Comparison of ENCODE assay signal across 14 mouse cellular contexts in genomic region chr2:84626366-84626975, GRCm38 (mm10). TPM values are rescaled to one million over a fixed set of nuclear protein-coding genes. Genes with fewer than 3 reads are reported as not detected.
DNase-seq lines count a peak whose midpoint lies in the region; ATAC-seq and TF ChIP-seq lines count a peak whose summit lies in the region.
"Had no signal": no experiment of that assay in that cellular context is flagged by ENCODE, and none has a peak within 500 bp of the region (broad histone marks: within the 10 kb centered on the region; RNA-seq: fewer than 3 reads in every experiment).

No protein-coding gene starts in this region.

- H3K79me2 ChIP-seq in liver, adult 2 months (ENCODE audit: control insufficient read depth, insufficient read depth, low read length): peaks cover 32% of the 10 kb centered on the region; the same call in 1 of the 2 replicates

- no peak for TF ChIP-seq POLR2A in liver, adult 2 months (IDR thresholded peaks at IDR 0.05; ENCODE audit: extremely low read depth, insufficient read depth, low read length)
- no peak for TF ChIP-seq POLR2A in small intestine, adult 2 months (IDR thresholded peaks at IDR 0.05; ENCODE audit: low read depth, low read length)

- no peak for ATAC-seq in heart, embryonic 11.5 days (replicated peaks; ENCODE audit: insufficient number of reproducible peaks, low FRiP score, low TSS enrichment)
- no peak for ATAC-seq in liver, embryonic 12.5 days
- ATAC-seq in embryonic facial prominence, embryonic 13.5 days (ENCODE audit: insufficient number of reproducible peaks, insufficient read depth, low FRiP score, low TSS enrichment, low read depth): no peak
- no peak for ATAC-seq in forebrain, embryonic 14.5 days
- no peak for ATAC-seq in midbrain, embryonic 14.5 days (ENCODE audit: low FRiP score, low TSS enrichment)
- ATAC-seq: forebrain, postnatal 0 days; inflammation-experienced regulatory T-cells, adult 6 months had no signal

- H3K36me3 ChIP-seq in heart, embryonic 11.5 days (ENCODE audit: control insufficient read depth, insufficient read depth, low read length): peaks cover 7% of the 10 kb centered on the region
- peaks cover 11% of the 10 kb centered on the region for H3K36me3 ChIP-seq in liver, adult 2 months (ENCODE audit: control insufficient read depth, insufficient read depth, low read length)
- H3K36me3 ChIP-seq in liver, embryonic 12.5 days: peaks cover 16% of the 10 kb centered on the region; the same call in 1 of the 2 replicates
- H3K36me3 ChIP-seq in embryonic facial prominence, embryonic 13.5 days: peaks cover 20% of the 10 kb centered on the region
- peaks cover 19% of the 10 kb centered on the region for H3K36me3 ChIP-seq in small intestine, adult 2 months (ENCODE audit: control insufficient read depth, insufficient read depth, low read length)
- H3K36me3 ChIP-seq in forebrain, embryonic 14.5 days (ENCODE audit: control insufficient read depth, insufficient read depth, low read length): peaks cover 12% of the 10 kb centered on the region; the same call in 1 of the 2 replicates
- peaks cover 17% of the 10 kb centered on the region for H3K36me3 ChIP-seq in midbrain, embryonic 14.5 days (ENCODE audit: control insufficient read depth, insufficient read depth, low read length)

- H3K9me3 ChIP-seq in heart, embryonic 11.5 days (replicated peaks; ENCODE audit: control insufficient read depth, low read length): no peaks in the 10 kb centered on the region
- no peaks in the 10 kb centered on the region for H3K9me3 ChIP-seq in liver, embryonic 12.5 days (replicated peaks)
- H3K9me3 ChIP-seq in embryonic facial prominence, embryonic 13.5 days: no peaks in the 10 kb centered on the region
- H3K9me3 ChIP-seq in forebrain, embryonic 14.5 days (replicated peaks; ENCODE audit: control insufficient read depth, low read length): no peaks in the 10 kb centered on the region
- no peaks in the 10 kb centered on the region for H3K9me3 ChIP-seq in midbrain, embryonic 14.5 days (ENCODE audit: control insufficient read depth, low read length)
- H3K9me3 ChIP-seq: liver, embryonic 13.5 days had no signal

- H3K27me3 ChIP-seq in heart, embryonic 11.5 days (ENCODE audit: control insufficient read depth, insufficient read depth, low read length): no peaks in the 10 kb centered on the region
- H3K27me3 ChIP-seq in liver, adult 2 months (ENCODE audit: control insufficient read depth, insufficient read depth, low read length): no peaks in the 10 kb centered on the region
- H3K27me3 ChIP-seq in liver, embryonic 12.5 days (replicated peaks): no peaks in the 10 kb centered on the region
- H3K27me3 ChIP-seq in embryonic facial prominence, embryonic 13.5 days: no peaks in the 10 kb centered on the region
- no peaks in the 10 kb centered on the region for H3K27me3 ChIP-seq in small intestine, adult 2 months (ENCODE audit: control insufficient read depth, insufficient read depth, low read length)
- H3K27me3 ChIP-seq in forebrain, embryonic 14.5 days (replicated peaks; ENCODE audit: control insufficient read depth, insufficient read depth, low read length): no peaks in the 10 kb centered on the region
- H3K27me3 ChIP-seq in midbrain, embryonic 14.5 days (ENCODE audit: control insufficient read depth, insufficient read depth, low read length): no peaks in the 10 kb centered on the region
- H3K27me3 ChIP-seq: liver, embryonic 13.5 days had no signal

- H3K4me3 ChIP-seq in heart, embryonic 11.5 days (ENCODE audit: low read depth, low read length): no peak overlapping the region
- no peak overlapping the region for H3K4me3 ChIP-seq in liver, adult 2 months (ENCODE audit: insufficient read depth, low read depth, low read length)
- H3K4me3 ChIP-seq in liver, embryonic 12.5 days: no peak overlapping the region
- no peak overlapping the region for H3K4me3 ChIP-seq in embryonic facial prominence, embryonic 13.5 days
- no peak overlapping the region for H3K4me3 ChIP-seq in small intestine, adult 2 months (ENCODE audit: low read depth, low read length)
- H3K4me3 ChIP-seq in forebrain, embryonic 14.5 days (ENCODE audit: low read depth, low read length): no peak overlapping the region
- H3K4me3 ChIP-seq in midbrain, embryonic 14.5 days (replicated peaks; ENCODE audit: low read depth, low read length): no peak overlapping the region
- H3K4me3 ChIP-seq: liver, embryonic 13.5 days had no signal

- peaks cover 39% of the 10 kb centered on the region for H3K4me1 ChIP-seq in heart, embryonic 11.5 days (ENCODE audit: control insufficient read depth, insufficient read depth, low read length)
- H3K4me1 ChIP-seq in liver, adult 2 months (ENCODE audit: control insufficient read depth, insufficient read depth, low read length): peaks cover 25% of the 10 kb centered on the region
- peaks cover 50% of the 10 kb centered on the region for H3K4me1 ChIP-seq in liver, embryonic 12.5 days
- H3K4me1 ChIP-seq in embryonic facial prominence, embryonic 13.5 days: peaks cover 7% of the 10 kb centered on the region
- peaks cover 31% of the 10 kb centered on the region for H3K4me1 ChIP-seq in small intestine, adult 2 months (ENCODE audit: control insufficient read depth, insufficient read depth, insufficient read length, low read length)
- H3K4me1 ChIP-seq in forebrain, embryonic 14.5 days (ENCODE audit: control insufficient read depth, insufficient read depth, low read length): no peaks in the 10 kb centered on the region
- no peaks in the 10 kb centered on the region for H3K4me1 ChIP-seq in midbrain, embryonic 14.5 days (ENCODE audit: control insufficient read depth, insufficient read depth, low read length)

- no peak overlapping the region for H3K9ac ChIP-seq in heart, embryonic 11.5 days (ENCODE audit: low read depth, low read length)
- H3K9ac ChIP-seq in liver, adult 2 months (ENCODE audit: low read depth, low read length): no peak overlapping the region
- H3K9ac ChIP-seq in liver, embryonic 12.5 days: no peak overlapping the region
- H3K9ac ChIP-seq in embryonic facial prominence, embryonic 13.5 days: no peak overlapping the region
- H3K9ac ChIP-seq in forebrain, embryonic 14.5 days (ENCODE audit: low read length): no peak overlapping the region
- H3K9ac ChIP-seq in midbrain, embryonic 14.5 days (replicated peaks; ENCODE audit: low read length): no peak overlapping the region
- H3K9ac ChIP-seq: forebrain, postnatal 0 days; liver, embryonic 13.5 days had no signal

- WGBS in heart, embryonic 11.5 days (ENCODE audit: insufficient replicate concordance): 62% methylated on average over 7 of the region's 7 CpGs
- WGBS in liver, adult 2 months: 59% methylated on average over 7 of the region's 7 CpGs
- 73% methylated on average over 7 of the region's 7 CpGs for WGBS in liver, embryonic 12.5 days (ENCODE audit: insufficient replicate concordance)
- 77% methylated on average over 7 of the region's 7 CpGs for WGBS in embryonic facial prominence, embryonic 13.5 days
- WGBS in small intestine, adult 2 months: 44% methylated on average over 7 of the region's 7 CpGs
- 78% methylated on average over 7 of the region's 7 CpGs for WGBS in forebrain, embryonic 14.5 days
- WGBS in midbrain, embryonic 14.5 days: 81% methylated on average over 7 of the region's 7 CpGs

- H3K4me2 ChIP-seq in heart, embryonic 11.5 days: 0 out of 2 replicates have a peak overlapping the region, but pooled peaks have one; percentile 11
- H3K4me2 ChIP-seq in liver, embryonic 12.5 days: no peak overlapping the region
- H3K4me2 ChIP-seq in embryonic facial prominence, embryonic 13.5 days: no peak overlapping the region
- no peak overlapping the region for H3K4me2 ChIP-seq in forebrain, embryonic 14.5 days (ENCODE audit: low read length)
- H3K4me2 ChIP-seq in midbrain, embryonic 14.5 days (ENCODE audit: low read length): no peak overlapping the region
- H3K4me2 ChIP-seq: liver, embryonic 13.5 days had no signal

- H3K27ac ChIP-seq in heart, embryonic 11.5 days (ENCODE audit: low read depth, low read length): peak overlapping the region; percentile 46; the same call in 1 of the 2 replicates
- peak overlapping the region; percentile 49 for H3K27ac ChIP-seq in liver, adult 2 months (replicated peaks; ENCODE audit: insufficient read depth, low read depth, low read length)
- no peak overlapping the region for H3K27ac ChIP-seq in liver, embryonic 12.5 days
- peak overlapping the region; percentile 48; the same call in 1 of the 2 replicates for H3K27ac ChIP-seq in embryonic facial prominence, embryonic 13.5 days
- peak overlapping the region; percentile 62 for H3K27ac ChIP-seq in small intestine, adult 2 months (ENCODE audit: insufficient read depth, low read depth, low read length)
- H3K27ac ChIP-seq in forebrain, embryonic 14.5 days (ENCODE audit: low read depth, low read length): no peak overlapping the region
- no peak overlapping the region for H3K27ac ChIP-seq in midbrain, embryonic 14.5 days (replicated peaks; ENCODE audit: low read depth, low read length)

- no peak for TF ChIP-seq CTCF in liver, adult 2 months (IDR thresholded peaks at IDR 0.05; ENCODE audit: low read depth, low read length)
- no peak for TF ChIP-seq CTCF in small intestine, adult 2 months (IDR thresholded peaks at IDR 0.05; ENCODE audit: extremely low read depth, insufficient read length, insufficient replicate concordance, low read depth, low read length)

- no peak for DNase-seq in heart, adult 18-20 months
- DNase-seq in liver, adult 2 months (ENCODE audit: extremely low read depth, low read depth, low spot score): no peak
- DNase-seq in forebrain, embryonic 14.5 days (ENCODE audit: low spot score): no peak
- no peak for DNase-seq in midbrain, embryonic 14.5 days
- DNase-seq: adrenal gland, adult 2 months; forebrain, postnatal 0 days; liver, embryonic 13.5 days had no signal

RNA-seq across cellular contexts. Expression of gene Ctnnd1, which starts 24.1 kb away (rescaled TPM):
- polyA plus RNA-seq in heart, embryonic 11.5 days (2014; fragmentation: Nextera tagmentation; extraction: Ambion mirVana): 71.2 and 77.5 TPM in 2 replicates
- 10 to 100 TPM; 53.6 to 63.9 TPM for total RNA-seq in heart, adult 18-20 months (2021)
- 47.4 and 53.2 TPM in 2 replicates for total RNA-seq in liver, adult 2 months (2014; rRNA removed)
- 29.7 and 31.4 TPM in 2 replicates for polyA plus RNA-seq in liver, adult 2 months (2012; rRNA removed)
- polyA plus RNA-seq in liver, embryonic 12.5 days (2016; fragmentation: Nextera tagmentation; extraction: Ambion mirVana): 18.6 and 20.5 TPM in 2 replicates
- polyA plus RNA-seq in embryonic facial prominence, embryonic 13.5 days (2015; fragmentation: Nextera tagmentation; extraction: Ambion mirVana): 43.8 and 49.6 TPM in 2 replicates
- 29.0 and 80.2 TPM in 2 replicates for polyA plus RNA-seq in small intestine, adult 2 months (2012; rRNA removed)
- polyA plus RNA-seq in forebrain, embryonic 14.5 days (2014; fragmentation: Nextera tagmentation; extraction: Ambion mirVana): 27.1 and 27.8 TPM in 2 replicates
- polyA plus RNA-seq in midbrain, embryonic 14.5 days (2014; fragmentation: Nextera tagmentation; extraction: Ambion mirVana): 21.9 and 33.8 TPM in 2 replicates

RNA-seq across cellular contexts. Expression of gene Btbd18, which starts 32.4 kb away (rescaled TPM):
- polyA plus RNA-seq in heart, embryonic 11.5 days (2014; fragmentation: Nextera tagmentation; extraction: Ambion mirVana): 0.14 and 0.20 TPM in 2 replicates
- not detected for total RNA-seq in heart, adult 18-20 months (2021)
- 0.07 TPM in 1 of 2 replicates, not detected in the other for total RNA-seq in liver, adult 2 months (2014; rRNA removed)
- polyA plus RNA-seq in liver, adult 2 months (2012; rRNA removed): not detected in 2 replicates
- 0.04 and 0.10 TPM in 2 replicates for polyA plus RNA-seq in liver, embryonic 12.5 days (2016; fragmentation: Nextera tagmentation; extraction: Ambion mirVana)
- 0.36 and 0.41 TPM in 2 replicates for polyA plus RNA-seq in embryonic facial prominence, embryonic 13.5 days (2015; fragmentation: Nextera tagmentation; extraction: Ambion mirVana)
- not detected in 2 replicates for polyA plus RNA-seq in small intestine, adult 2 months (2012; rRNA removed)
- polyA plus RNA-seq in forebrain, embryonic 14.5 days (2014; fragmentation: Nextera tagmentation; extraction: Ambion mirVana): 0.10 and 0.33 TPM in 2 replicates
- 0.37 and 0.53 TPM in 2 replicates for polyA plus RNA-seq in midbrain, embryonic 14.5 days (2014; fragmentation: Nextera tagmentation; extraction: Ambion mirVana)

RNA-seq across cellular contexts. Expression of gene Selenoh, which starts 44.1 kb away (rescaled TPM):
- 298 and 299 TPM in 2 replicates for polyA plus RNA-seq in heart, embryonic 11.5 days (2014; fragmentation: Nextera tagmentation; extraction: Ambion mirVana)
- total RNA-seq in heart, adult 18-20 months (2021): 10 to 100 TPM; 22.7 to 29.2 TPM
- 19.2 and 27.3 TPM in 2 replicates for total RNA-seq in liver, adult 2 months (2014; rRNA removed)
- 18.8 and 19.6 TPM in 2 replicates for polyA plus RNA-seq in liver, adult 2 months (2012; rRNA removed)
- polyA plus RNA-seq in liver, embryonic 12.5 days (2016; fragmentation: Nextera tagmentation; extraction: Ambion mirVana): 163 and 165 TPM in 2 replicates
- 292 and 345 TPM in 2 replicates for polyA plus RNA-seq in embryonic facial prominence, embryonic 13.5 days (2015; fragmentation: Nextera tagmentation; extraction: Ambion mirVana)
- polyA plus RNA-seq in small intestine, adult 2 months (2012; rRNA removed): 42.8 and 47.3 TPM in 2 replicates
- 277 and 350 TPM in 2 replicates for polyA plus RNA-seq in forebrain, embryonic 14.5 days (2014; fragmentation: Nextera tagmentation; extraction: Ambion mirVana)
- polyA plus RNA-seq in midbrain, embryonic 14.5 days (2014; fragmentation: Nextera tagmentation; extraction: Ambion mirVana): 220 and 232 TPM in 2 replicates

RNA-seq across cellular contexts. Expression of gene Gm28635, which starts 51.4 kb away (rescaled TPM):
- polyA plus RNA-seq in heart, embryonic 11.5 days (2014; fragmentation: Nextera tagmentation; extraction: Ambion mirVana): not detected in 2 replicates
- 10 to 100 TPM in 1 of 2 experiments, 1 to 10 TPM in 1; 5.4 to 10.0 TPM for total RNA-seq in heart, adult 18-20 months (2021)
- total RNA-seq in liver, adult 2 months (2014; rRNA removed): not detected in 2 replicates
- polyA plus RNA-seq in liver, adult 2 months (2012; rRNA removed): not detected in 2 replicates
- polyA plus RNA-seq in liver, embryonic 12.5 days (2016; fragmentation: Nextera tagmentation; extraction: Ambion mirVana): not detected in 2 replicates
- polyA plus RNA-seq in embryonic facial prominence, embryonic 13.5 days (2015; fragmentation: Nextera tagmentation; extraction: Ambion mirVana): not detected in 2 replicates
- not detected in 2 replicates for polyA plus RNA-seq in small intestine, adult 2 months (2012; rRNA removed)
- polyA plus RNA-seq in forebrain, embryonic 14.5 days (2014; fragmentation: Nextera tagmentation; extraction: Ambion mirVana): not detected in 2 replicates
- not detected in 2 replicates for polyA plus RNA-seq in midbrain, embryonic 14.5 days (2014; fragmentation: Nextera tagmentation; extraction: Ambion mirVana)
- total RNA-seq: adrenal gland, adult 2 months; forebrain, postnatal 0 days had no signal
- polyA plus RNA-seq: adrenal gland, adult 2 months; C2C12; forebrain, postnatal 0 days; inflammation-experienced regulatory T-cells, adult 6 months; liver, embryonic 13.5 days; neural tube, embryonic 11.5 days had no signal

RNA-seq across cellular contexts. Expression of gene Med19, which starts 51.7 kb away (rescaled TPM):
- 41.8 and 42.1 TPM in 2 replicates for polyA plus RNA-seq in heart, embryonic 11.5 days (2014; fragmentation: Nextera tagmentation; extraction: Ambion mirVana)
- total RNA-seq in heart, adult 18-20 months (2021): 10 to 100 TPM; 14.7 to 15.2 TPM
- total RNA-seq in liver, adult 2 months (2014; rRNA removed): 7.9 and 9.3 TPM in 2 replicates
- polyA plus RNA-seq in liver, adult 2 months (2012; rRNA removed): 5.5 and 5.6 TPM in 2 replicates
- 27.2 and 28.1 TPM in 2 replicates for polyA plus RNA-seq in liver, embryonic 12.5 days (2016; fragmentation: Nextera tagmentation; extraction: Ambion mirVana)
- 33.4 and 38.5 TPM in 2 replicates for polyA plus RNA-seq in embryonic facial prominence, embryonic 13.5 days (2015; fragmentation: Nextera tagmentation; extraction: Ambion mirVana)
- polyA plus RNA-seq in small intestine, adult 2 months (2012; rRNA removed): 2.7 and 5.1 TPM in 2 replicates
- 55.3 and 59.8 TPM in 2 replicates for polyA plus RNA-seq in forebrain, embryonic 14.5 days (2014; fragmentation: Nextera tagmentation; extraction: Ambion mirVana)
- polyA plus RNA-seq in midbrain, embryonic 14.5 days (2014; fragmentation: Nextera tagmentation; extraction: Ambion mirVana): 55.4 and 56.5 TPM in 2 replicates

Comparison
In these comparisons a context has a peak if more than half of its experiments do, and no peak if none do; other contexts are left out.
1. H3K27ac ChIP-seq: peak in heart, embryonic 11.5 days (single experiment), liver, adult 2 months (single experiment), embryonic facial prominence, embryonic 13.5 days (single experiment) and small intestine, adult 2 months (single experiment); none in liver, embryonic 12.5 days (single experiment), forebrain, embryonic 14.5 days (single experiment) and midbrain, embryonic 14.5 days (single experiment).